Mouse (Mus musculus): ENCODE results near the gene Dhx35. TPM values are rescaled to one million over a fixed set of nuclear protein-coding genes. Genes with fewer than 3 reads are reported as not detected.

Gene Dhx35
- 10 to 100 TPM; 16.2 to 17.8 TPM for total RNA-seq (2021)

DNA sequence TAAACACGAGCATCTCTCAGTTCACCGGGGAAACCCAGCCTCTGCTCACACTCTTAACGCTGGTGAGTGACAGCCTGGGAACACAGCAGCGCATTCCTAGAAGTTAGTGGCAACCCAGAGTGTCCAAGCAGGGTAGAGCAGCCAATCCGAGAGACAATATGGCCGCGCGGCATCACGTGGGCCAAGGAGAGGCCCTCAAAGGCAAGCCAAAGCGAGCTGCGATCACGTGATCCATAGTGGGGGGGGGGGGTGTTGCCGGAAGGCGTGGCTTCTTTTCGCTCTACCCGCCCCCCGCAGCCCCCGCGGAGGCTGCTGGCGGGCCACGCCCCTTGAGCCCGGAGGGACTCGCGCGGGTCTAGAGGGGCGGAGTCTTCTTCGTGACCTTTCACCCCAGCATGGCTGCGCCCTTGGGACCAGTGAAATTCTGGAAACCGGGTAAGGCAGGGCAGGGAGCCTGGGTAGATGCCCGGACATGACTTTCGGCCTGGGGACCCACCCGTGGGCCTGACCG lies at the start of gene Dhx35:
Gene Dhx35, plus strand, starts transcription at position 314 of the 511 bp plus-strand sequence.
- intact Hi-C loops (cut with DNase I) = loop anchor here (2.0 to 5.0 kb wide), 2 partner anchors 28 to 382 kb away; no protein-coding TSS in a partner anchor
- DNase-seq (ENCODE audit: low spot score) = peak; percentile 92

DNA sequence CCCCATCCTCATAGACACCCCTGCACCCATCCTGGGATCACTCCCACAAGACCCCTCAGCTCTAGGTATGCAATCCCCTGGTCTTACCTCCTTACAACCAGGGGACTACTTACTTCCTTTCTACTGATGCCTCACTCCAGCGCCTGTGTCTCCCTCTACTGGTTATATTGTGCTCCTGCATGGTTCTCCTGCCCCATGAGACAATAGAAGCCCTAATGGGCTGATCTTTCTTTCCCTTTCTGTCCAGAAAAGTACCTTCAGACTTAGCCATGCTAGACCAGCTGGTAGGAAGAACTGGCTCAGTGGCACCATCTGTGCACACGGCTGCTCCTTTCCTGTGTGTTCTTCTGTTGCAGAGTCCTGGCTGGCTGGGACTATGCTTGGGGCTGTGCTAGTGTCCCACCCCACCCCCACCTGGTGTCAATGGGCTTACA lies 49.5 kb upstream of the Dhx35 start:
- DNase-seq (ENCODE audit: low spot score) = no peak
- intact Hi-C loops (cut with DNase I) = loop anchor here (2.0 to 5.0 kb wide), 2 partner anchors 93 to 194 kb away; no protein-coding TSS in a partner anchor

DNA sequence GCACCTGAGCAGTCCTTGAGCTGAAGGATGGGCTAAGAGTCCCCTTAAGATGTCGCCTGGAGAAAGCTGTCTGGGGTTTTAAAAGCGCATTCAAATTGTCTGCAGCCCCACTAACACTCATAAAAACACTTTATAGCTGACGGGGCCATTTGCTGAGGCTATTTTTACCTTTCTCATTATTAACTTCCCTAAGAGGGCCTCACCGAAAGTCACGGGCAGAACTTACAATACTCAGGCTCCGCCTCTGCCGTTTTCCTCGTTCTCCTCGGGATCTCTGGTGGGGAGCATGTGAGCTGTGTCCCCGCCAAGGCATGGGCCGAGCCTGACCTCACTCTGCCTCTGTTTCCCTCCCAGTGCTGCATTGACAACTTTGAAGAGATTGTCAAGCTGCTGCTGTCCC lies 48.4 kb upstream of the Dhx35 start:
- intact Hi-C loops (cut with DNase I) = loop anchor here (5.0 kb wide), 1 partner anchor 94 kb away; no protein-coding TSS in a partner anchor
- DNase-seq (ENCODE audit: low spot score) = no peak

DNA sequence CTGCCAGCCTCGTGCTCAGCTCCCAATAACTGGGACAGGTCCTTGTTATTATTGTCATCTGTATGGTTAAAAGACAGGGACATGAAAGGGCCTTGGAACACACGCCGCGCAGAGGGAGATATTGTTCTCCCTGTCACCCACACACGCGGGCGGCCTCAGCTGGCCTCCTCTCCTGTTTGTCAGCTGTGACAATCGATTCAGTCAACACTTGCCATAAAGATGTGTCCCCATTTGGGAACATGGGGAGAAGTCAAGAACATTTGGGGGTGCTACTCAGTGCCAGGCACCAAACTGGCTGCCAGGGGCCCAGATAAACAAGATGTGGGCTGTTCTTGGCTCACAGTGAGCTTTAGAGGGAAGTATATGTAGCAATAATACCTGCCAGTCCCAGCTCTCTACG lies 45.2 kb upstream of the Dhx35 start:
- intact Hi-C loops (cut with DNase I) = loop anchor here (5.0 kb wide), 1 partner anchor 97 kb away; no protein-coding TSS in a partner anchor
- no peak for DNase-seq (ENCODE audit: low spot score)

DNA sequence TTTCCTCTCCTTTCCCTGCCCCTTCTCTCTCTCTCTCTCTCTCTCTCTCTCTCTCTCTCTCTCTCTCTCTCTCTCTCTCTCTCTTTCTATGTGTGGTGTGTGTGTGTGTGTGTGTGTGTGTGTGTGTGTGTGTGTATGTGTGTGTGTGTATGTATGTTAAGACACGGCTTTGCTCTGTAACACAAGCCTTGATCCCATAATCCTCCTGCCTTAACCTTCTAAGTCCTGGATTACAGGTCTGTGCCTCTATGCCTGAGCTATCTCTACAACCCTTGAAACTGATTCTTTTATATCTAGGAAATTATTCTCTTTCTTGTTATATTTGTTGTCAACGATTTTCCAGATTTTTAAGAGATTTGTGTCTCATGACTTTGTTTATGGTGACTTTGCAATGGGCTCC lies 34.4 kb upstream of the Dhx35 start:
- DNase-seq (ENCODE audit: low spot score) = no peak
- intact Hi-C loops (cut with DNase I) = no loop called here

DNA sequence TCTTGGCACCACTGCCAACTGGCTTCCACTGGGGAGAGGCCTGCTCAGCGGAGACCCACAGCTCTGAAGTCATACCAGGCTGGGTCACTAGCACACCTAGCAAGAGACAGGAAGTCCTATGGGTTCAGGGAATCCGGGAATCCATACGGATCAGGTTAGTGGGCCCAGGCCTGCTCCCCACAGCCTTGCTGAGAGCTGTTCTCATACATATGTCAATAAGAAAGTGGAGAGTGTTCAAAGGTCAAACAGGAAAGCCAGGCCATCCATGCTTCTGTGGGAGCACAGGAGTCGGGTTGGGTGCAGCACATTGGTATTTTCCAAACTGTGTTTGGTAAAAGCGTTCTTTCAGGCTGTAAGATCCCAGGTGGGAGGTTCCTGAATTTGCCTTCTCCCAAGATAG lies 32.3 kb upstream of the Dhx35 start:
- intact Hi-C loops (cut with DNase I) = no loop called here
- DNase-seq (ENCODE audit: low spot score) = no peak

DNA sequence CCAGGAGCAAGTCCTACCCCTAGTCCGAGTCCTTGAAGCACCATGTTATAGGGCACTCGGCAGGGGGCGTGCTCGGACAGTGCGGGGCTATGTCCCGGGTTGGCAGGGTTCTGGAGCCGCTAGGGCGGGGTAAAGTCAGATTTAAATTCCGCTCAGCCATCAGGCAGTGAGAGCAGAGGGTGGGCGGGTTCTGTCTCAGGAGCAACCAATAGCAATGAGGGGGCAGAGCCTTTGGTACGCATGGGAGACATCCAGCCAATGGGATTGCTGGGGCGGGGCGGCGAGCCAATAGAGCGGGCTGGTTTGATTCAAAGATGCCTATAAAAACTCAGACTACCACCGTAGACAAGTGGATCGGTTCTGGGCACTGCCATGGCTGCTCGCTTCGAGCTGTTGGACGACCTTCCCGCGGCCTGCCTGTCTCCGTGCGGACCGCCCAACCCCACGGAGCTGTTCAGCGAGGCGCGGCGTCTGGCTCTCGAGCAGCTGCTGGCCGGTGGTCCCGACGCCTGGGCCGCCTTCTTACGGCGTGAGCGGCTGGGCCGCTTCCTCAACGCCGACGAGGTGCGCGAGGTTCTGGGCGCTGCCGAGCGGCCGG lies 26.8 kb upstream of the Dhx35 start, which contains the start of gene Fam83d:
Gene Fam83d, plus strand, starts transcription at position 352 of the 598 bp plus-strand sequence.
- intact Hi-C loops (cut with DNase I) = loop anchor here (2.0 to 5.0 kb wide), 3 partner anchors 27 to 84 kb away; partner anchors contain the start of gene Dhx35

DNA sequence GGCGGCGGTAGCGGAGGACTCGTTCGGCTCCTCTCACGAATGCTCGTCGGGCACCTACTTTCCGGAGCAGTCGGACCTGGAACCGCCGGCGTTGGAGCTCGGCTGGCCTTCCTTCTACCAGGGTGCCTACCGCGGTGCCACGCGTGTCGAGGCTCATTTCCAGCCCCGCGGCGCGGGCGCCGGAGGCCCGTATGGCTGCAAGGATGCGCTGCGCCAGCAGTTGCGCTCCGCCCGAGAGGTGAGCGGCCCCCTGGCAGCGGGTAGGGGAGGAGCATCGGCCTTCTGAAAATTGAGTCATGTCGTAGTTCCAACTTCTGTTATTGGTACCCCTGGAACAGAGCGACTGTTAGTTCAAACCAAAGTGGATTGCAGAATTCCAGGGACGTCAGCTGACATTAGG lies 26.3 kb upstream of the Dhx35 start:
- intact Hi-C loops (cut with DNase I) = loop anchor here (5.0 kb wide), 2 partner anchors 39 to 84 kb away; no protein-coding TSS in a partner anchor
- no peak for DNase-seq (ENCODE audit: low spot score)

More for the DNA sequence above, 26.8 kb upstream of the Dhx35 start, which contains the start of gene Fam83d:
- DNase-seq (ENCODE audit: low spot score) = peak; percentile 90

DNA sequence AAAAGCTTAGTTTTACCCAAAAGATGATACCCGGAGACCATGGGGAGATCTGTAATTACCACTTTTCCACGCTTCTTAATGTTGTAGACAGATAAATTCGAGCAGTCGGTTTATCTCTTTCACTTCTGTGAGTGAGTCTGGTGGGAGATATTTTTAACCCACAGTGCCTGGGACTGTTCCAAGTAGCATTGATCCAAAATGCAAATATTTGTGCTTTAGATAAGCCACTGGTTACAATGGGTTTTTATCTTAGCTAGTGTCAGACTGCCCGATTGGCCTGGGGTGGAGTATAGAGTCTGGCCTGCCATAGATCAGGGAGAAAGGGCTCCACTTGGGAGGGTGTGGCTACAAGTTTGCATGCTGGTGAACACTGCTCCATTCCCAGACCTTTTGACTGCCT lies 25.8 kb upstream of the Dhx35 start:
- intact Hi-C loops (cut with DNase I) = loop anchor here (5.0 kb wide), 2 partner anchors 39 to 84 kb away; no protein-coding TSS in a partner anchor
- DNase-seq (ENCODE audit: low spot score) = no peak

DNA sequence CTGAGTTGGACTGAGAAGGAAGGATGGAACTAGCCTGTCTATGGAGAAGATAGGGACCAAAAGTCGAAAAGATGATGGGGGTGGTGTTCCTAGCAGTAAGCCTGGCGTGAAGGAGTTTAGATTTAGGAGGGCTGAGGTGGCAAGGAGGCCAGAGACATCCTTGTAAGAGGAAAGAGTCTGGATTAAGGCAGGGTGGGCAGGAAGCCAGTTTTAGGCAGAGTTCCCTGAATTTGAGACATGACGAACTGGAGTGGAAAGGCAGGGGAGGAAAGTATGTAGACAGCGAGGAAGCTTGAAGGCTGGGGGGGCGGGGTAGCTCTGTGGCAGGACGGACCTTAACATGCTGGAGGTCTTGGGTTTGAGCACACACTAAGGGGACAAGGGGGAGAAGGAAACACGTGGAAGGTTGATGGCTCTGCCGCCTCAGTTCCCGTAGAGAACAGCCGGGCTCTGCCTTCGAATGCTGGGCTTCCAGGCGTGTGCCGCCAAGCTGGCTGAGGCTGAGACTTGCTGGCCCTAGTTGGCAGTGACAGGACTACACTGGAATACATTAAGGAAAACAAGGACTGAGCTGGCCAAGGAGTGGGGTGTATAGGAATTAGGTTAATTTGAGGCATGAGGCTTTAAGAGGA lies 24.4 kb upstream of the Dhx35 start:
- intact Hi-C loops (cut with DNase I) = no loop called here
- no peak for DNase-seq (ENCODE audit: low spot score)

DNA sequence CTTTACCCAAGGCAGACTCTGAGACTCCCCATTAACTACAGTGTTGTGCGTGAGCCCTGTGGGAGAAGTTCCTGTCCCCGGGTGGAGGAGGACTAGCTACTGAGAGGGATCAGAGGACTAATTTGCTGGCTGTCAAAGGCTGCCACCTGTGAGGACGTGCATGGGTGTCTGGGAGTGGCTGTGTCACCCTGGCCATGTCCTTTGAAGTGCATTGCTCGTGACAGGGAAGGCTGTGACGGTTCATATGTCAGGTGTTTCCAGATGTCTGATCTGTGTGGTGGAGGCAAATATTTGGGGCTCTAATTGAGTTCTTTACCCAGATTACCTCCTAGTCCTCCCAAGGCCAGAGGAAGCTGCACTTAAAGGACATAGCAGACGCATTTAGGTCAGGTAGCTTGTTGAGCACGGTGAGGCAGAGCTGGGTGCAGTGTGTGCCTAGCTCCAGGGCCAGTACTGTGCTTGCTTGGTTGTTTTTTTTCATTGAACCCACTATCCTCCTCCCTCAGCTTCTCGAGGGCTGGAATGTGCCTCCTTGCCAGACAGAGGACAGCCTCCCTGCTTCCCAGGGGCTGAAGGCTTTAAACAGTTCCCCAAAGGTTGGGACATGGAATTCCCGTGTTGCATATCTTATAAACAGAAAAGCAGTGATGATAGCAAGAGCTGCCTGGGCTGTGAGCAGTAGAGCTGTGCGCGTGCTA lies 23.4 kb upstream of the Dhx35 start:
- intact Hi-C loops (cut with DNase I) = no loop called here
- DNase-seq (ENCODE audit: low spot score) = no peak

DNA sequence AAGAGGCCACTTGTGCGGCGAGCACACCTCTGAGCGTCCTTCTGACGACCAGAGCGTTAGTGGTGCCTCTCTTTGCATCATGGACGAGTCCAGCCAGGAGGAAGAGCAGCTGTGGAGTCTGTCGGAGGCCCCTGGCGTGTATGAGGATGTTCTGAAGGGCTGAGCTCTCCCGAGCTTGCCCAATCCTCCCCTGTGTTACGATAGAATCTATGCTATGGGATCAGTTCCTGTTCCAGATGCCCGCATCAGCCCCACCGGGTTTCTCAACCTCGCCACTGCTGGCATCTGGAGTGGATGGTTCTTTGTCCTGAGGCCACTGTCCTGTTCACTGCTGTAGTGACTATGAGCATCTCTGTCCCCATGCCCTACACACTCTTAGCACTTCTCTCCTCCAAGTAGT lies 21.8 kb upstream of the Dhx35 start:
- intact Hi-C loops (cut with DNase I) = no loop called here
- no peak for DNase-seq (ENCODE audit: low spot score)

DNA sequence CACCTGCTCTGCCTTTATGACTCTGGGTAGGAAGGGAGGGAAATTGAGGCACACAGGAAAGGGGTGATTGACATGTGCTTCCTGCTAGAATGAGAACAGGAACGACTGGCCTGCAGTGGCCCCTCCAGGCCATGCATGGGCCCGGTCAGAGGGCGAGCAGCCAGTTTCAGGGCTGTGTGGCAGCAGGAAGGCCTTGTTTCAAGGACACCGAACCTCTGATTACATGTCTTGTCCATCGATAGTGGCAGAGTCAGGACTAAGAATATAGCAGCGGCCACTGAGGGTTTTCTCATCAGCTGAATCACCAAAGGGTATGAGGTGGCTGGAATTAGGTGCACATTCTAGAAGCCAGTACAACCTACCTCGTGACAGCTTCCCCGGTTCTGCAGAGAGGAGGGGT lies 19.7 kb upstream of the Dhx35 start:
- no peak for DNase-seq (ENCODE audit: low spot score)
- intact Hi-C loops (cut with DNase I) = no loop called here

DNA sequence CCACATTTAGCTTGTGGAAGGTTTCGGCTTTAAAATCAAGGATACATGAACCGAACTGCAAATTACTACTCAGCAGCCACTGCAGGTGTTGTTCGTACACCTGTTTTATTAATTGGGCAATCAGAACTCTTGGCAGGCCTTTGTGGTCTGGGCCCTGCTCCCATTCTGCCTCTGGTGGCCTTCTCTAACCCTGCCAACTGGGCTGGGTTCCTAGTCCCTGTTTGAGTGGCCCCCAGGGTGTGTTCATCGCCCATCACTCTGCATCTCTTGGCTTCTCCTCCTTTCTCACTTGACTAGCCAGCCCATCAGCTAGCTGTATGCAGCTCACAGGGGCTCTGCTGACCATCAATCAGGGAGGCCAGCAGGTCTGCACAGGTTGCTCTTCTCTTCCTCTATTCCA lies 17.9 kb upstream of the Dhx35 start:
- no peak for DNase-seq (ENCODE audit: low spot score)
- intact Hi-C loops (cut with DNase I) = no loop called here

DNA sequence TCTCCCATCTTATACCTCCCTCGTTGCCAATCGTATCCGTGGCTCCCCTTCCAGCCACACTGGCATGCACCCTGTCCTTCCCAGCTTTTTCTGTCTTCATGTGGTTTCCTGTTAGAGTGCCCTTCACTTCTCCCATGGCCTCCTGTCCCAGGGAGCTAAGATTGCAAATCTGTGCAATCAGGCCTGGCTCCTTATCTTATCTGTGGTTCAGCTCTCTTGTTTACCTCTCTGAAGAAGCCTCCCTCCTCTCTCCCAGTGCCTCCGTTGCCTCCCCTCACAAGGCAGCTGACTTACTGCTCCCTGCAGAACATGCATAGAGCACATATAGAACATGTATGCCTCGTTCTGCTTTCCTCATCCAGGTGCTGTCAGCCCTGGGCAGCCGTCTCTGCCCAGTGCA lies 17.1 kb upstream of the Dhx35 start:
- DNase-seq (ENCODE audit: low spot score) = no peak
- intact Hi-C loops (cut with DNase I) = no loop called here

DNA sequence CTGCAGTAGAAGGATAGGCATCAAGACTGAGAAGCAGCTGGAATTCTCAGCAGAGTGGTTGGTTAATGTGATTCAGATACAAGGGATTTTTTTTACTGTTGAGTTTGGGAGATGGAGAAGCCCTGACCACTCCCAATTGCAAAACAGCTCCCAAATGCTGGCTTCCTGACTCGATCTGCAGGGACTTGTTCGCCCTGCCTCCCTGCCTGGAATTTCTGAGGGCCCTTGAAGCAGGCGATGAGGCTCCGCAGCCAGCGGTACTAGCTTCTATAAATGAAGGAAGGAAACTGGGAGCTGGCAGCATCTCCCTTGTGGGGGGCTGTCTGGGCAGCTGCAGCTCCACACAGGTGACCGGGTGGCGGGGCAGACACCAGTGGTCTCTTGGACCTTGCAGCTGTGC lies 16.3 kb upstream of the Dhx35 start:
- intact Hi-C loops (cut with DNase I) = no loop called here

DNA sequence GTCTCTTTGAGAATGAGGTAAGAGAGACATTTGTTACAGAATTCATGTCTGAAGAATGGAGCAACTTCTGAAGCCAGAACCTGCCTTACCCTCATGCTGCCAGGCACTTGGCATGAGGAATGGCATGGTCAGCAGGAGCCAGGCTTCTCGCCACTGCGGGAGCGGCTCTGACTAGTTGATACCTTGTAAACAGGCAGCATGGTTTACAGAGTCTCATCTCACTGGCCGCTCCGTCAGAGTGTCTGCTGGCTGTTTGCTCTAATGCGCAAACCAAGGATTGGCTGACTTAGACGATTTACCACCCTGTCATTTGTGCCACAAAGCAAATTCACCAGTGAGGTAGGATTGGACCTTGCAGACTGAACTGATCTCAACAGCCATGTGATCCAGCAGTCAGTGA lies 13.5 kb upstream of the Dhx35 start:
- intact Hi-C loops (cut with DNase I) = no loop called here
- DNase-seq (ENCODE audit: low spot score) = no peak

More for the DNA sequence above, 16.3 kb upstream of the Dhx35 start:
- DNase-seq (ENCODE audit: low spot score) = no peak

DNA sequence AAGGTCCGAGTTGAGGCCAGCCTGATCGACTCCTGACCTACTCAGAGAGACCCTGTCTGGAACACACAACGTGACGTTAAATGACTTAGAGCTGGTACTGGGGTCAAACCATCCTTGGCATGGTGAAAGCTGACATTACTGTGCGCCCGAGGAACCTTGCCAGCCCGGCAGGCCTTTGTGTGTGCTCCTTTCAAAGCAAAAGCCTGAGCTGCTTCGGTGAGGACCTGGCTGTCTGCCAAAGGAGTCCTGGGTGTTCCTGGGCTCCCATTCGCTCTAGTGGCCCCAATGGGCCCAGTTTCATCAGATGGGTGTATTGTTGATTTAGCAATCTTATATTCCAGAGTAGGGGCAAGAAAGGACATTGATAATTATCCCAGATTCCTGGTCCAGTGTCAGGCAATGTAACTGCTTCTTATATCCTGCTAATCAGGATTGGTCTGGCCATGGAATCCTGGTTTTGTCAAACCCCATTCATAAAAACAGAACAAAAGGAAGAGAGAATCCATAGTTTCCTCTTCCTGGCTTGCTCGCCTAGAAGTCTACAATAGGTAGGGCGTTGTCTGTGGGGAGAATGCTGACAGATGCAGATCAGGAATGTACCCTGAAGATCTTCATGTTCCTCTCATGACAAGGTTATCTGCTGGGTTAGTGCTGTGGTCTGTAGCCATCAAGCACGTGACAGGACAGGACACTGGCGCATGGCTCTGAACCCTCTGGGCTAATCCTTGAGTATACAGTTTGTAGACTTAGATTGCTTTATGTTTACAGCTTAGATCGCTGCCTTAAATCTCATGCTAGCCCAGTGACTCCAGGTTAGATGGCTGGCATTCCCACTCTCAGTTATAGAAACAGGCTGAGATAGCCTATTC lies 7.4 kb upstream of the Dhx35 start:
- intact Hi-C loops (cut with DNase I) = no loop called here
- DNase-seq (ENCODE audit: low spot score) = no peak

DNA sequence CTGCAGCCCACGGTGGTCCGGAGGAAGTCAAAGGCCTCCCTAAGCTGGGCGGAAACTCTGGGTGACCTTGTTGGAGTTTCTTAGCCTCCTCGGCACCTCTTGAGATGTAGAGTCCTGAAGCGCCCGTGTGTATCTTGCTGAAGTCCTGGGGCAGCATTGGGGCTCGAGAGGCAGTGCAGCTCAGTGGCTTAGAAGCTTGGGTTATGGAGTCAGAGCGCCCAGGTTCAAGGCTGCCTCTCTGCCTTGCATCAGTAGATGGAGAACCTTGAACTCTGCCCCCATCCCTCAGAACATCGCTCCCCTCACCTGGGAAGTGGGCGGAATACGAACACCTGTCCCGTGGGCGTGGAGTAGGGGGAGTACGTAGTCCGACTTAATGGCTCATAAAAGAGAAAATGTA lies 436 bp downstream of the Dhx35 start:
- intact Hi-C loops (cut with DNase I) = loop anchor here (2.0 kb wide), 1 partner anchor 28 kb away; no protein-coding TSS in a partner anchor
- DNase-seq (ENCODE audit: low spot score) = no peak
